Mouse (Mus musculus): ENCODE measurements around the gene Tmco5. TPM values are rescaled to one million over a fixed set of nuclear protein-coding genes. Genes with fewer than 3 reads are reported as not detected.

Tmco5 gene
- polyA plus RNA-seq (2016; fragmentation: Nextera tagmentation; extraction: Ambion mirVana), result not detected in 2 replicates

DNA sequence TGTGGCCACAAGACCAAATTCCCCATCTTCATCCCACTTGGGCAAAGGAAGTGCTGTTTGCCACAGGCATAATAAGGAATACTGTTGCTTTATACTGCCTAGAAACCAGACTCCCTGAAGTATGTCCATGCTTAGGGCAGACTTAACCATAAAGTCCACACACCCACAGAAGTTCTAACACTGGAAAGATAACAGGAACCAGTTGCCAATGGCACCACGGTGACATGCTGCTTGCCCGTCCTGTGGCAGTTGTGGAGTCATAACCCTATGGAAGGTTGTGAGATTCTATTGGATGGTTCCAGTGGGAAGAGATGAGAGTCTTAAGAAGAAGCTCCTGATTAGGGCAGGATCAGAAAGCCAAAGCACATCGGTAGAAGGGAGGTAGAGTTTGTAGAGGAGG lies at the start of gene Tmco5:
Gene Tmco5 (plus strand): TSS at position 301 of the 400 bp plus-strand sequence.
- Histone ChIP-seq H3K27me3 (replicated peaks) (0 out of 2 replicates have a peak, but pooled peaks cover 6% of the 10 kb centered on the region), H3K27ac (ENCODE audit: poor library complexity, severe bottlenecking) (no peak within 1 kb of the TSS), H3K4me2 (no peak within 1 kb of the TSS), H3K9me3 (replicated peaks) (no peaks in the 10 kb centered on the region), H3K36me3 (no peaks in the 10 kb centered on the region), H3K9ac (no peak within 1 kb of the TSS), H3K4me3 (no peak within 1 kb of the TSS), H3K4me1 (replicated peaks) (no peaks in the 10 kb centered on the region)
- ATAC-seq (ENCODE audit: insufficient number of reproducible peaks, low FRiP score), result no peak
- 77% methylated on average over 3 of the region's 3 CpGs for WGBS

- Histone ChIP-seq H3K4me2 (no peak overlapping the region), H3K27me3 (replicated peaks) (no peaks in the 10 kb centered on the region), H3K4me1 (replicated peaks) (no peaks in the 10 kb centered on the region), H3K27ac (ENCODE audit: poor library complexity, severe bottlenecking) (no peak overlapping the region), H3K36me3 (no peaks in the 10 kb centered on the region), H3K9ac (no peak overlapping the region), H3K4me3 (no peak overlapping the region), H3K9me3 (replicated peaks) (no peaks in the 10 kb centered on the region)
- 69% methylated on average over 11 of the region's 11 CpGs for WGBS
- no peak for ATAC-seq (ENCODE audit: insufficient number of reproducible peaks, low FRiP score)
Measured at GRCm38 (mm10) chr2:116831863-116832262, 46.6 kb upstream of the Tmco5 start.

GRCm38 (mm10) chr2:116837829-116838228 lies 40.7 kb upstream of the Tmco5 start:
- Histone ChIP-seq H3K27me3 (replicated peaks) (no peaks in the 10 kb centered on the region), H3K9ac (no peak overlapping the region), H3K4me2 (no peak overlapping the region), H3K4me1 (replicated peaks) (no peaks in the 10 kb centered on the region), H3K4me3 (no peak overlapping the region), H3K27ac (ENCODE audit: poor library complexity, severe bottlenecking) (no peak overlapping the region), H3K9me3 (replicated peaks) (no peaks in the 10 kb centered on the region), H3K36me3 (no peaks in the 10 kb centered on the region)
- 55% methylated on average over 3 of the region's 3 CpGs for WGBS
- no peak for ATAC-seq (ENCODE audit: insufficient number of reproducible peaks, low FRiP score)

- H3K9me3 ChIP-seq (replicated peaks), result no peaks in the 10 kb centered on the region
- no peaks in the 10 kb centered on the region for H3K4me1 ChIP-seq (replicated peaks)
- H3K27me3 ChIP-seq (replicated peaks), result no peaks in the 10 kb centered on the region
- H3K27ac ChIP-seq (ENCODE audit: poor library complexity, severe bottlenecking), result no peak overlapping the region
- no peak overlapping the region for H3K4me3 ChIP-seq
- ATAC-seq (ENCODE audit: insufficient number of reproducible peaks, low FRiP score), result no peak
- H3K36me3 ChIP-seq, result no peaks in the 10 kb centered on the region
- WGBS, result 46% methylated on average over 8 of the region's 8 CpGs
- no peak overlapping the region for H3K9ac ChIP-seq
- no peak overlapping the region for H3K4me2 ChIP-seq
Measured at GRCm38 (mm10) chr2:116838538-116839197, 39.8 kb upstream of the Tmco5 start.

DNA sequence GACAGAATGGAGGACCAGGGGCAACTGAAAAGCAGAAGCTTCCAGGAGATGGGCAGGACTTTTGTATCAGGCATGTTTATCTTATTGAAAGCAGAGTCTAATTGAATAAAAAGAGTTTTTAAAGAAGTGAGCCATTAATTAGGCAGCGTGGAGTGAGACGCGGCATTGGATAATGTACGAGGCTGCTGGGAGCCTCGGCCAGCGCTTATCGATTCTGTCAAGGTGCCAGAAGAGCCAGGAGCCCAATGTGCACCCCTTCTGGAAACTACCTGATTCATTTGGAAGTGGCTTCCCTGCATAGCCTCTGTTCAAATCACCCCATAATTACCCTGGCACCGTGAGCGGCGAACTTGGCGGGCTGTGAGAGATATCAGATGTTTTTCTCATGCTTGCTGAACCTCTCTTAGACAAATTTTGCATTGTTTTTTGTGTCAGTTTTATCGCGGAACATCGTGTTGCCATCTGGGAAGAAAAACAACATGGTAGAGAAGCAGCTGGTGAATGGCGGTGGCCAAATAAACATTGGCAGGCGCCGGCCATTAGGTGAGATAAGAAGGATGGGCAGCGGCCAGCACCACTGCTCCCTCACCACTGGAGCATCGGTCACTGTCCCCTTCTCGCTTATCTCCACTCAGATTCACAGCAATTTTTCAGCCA lies 28.4 kb upstream of the Tmco5 start:
- ATAC-seq (ENCODE audit: insufficient number of reproducible peaks, low FRiP score), result no peak
- Histone ChIP-seq H3K27ac (ENCODE audit: poor library complexity, severe bottlenecking) (no peak overlapping the region), H3K27me3 (replicated peaks) (no peaks in the 10 kb centered on the region), H3K9ac (no peak overlapping the region), H3K9me3 (replicated peaks) (no peaks in the 10 kb centered on the region), H3K36me3 (no peaks in the 10 kb centered on the region), H3K4me1 (replicated peaks) (peaks cover 10% of the 10 kb centered on the region), H3K4me3 (no peak overlapping the region), H3K4me2 (no peak overlapping the region)
- 59% methylated on average over 20 of the region's 20 CpGs for WGBS

DNA sequence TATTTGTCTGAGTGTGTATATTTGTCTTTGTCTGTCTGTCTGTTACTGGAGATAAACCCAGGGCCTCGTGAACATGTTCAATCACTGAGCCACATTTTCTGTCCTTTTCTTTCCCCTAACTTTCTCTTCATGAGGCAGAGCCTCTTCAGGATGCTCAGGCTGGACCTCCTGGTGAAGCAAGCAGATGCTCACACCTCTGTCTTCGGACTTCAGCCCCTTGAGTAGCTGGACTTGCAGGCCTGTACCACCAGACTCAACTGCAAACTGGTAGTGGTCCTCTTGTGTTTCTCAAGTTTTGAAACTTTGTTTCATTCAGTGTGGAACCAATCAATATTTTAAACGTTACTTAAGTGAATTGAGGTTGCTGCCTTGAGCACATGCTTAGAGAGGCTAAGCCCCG lies 27.1 kb upstream of the Tmco5 start:
- 67% methylated on average over 4 of the region's 4 CpGs for WGBS
- Histone ChIP-seq H3K9me3 (replicated peaks) (no peaks in the 10 kb centered on the region), H3K27me3 (replicated peaks) (no peaks in the 10 kb centered on the region), H3K27ac (ENCODE audit: poor library complexity, severe bottlenecking) (no peak overlapping the region), H3K36me3 (no peaks in the 10 kb centered on the region), H3K4me1 (replicated peaks) (peaks cover 10% of the 10 kb centered on the region), H3K4me3 (no peak overlapping the region), H3K9ac (no peak overlapping the region), H3K4me2 (no peak overlapping the region)
- ATAC-seq (ENCODE audit: insufficient number of reproducible peaks, low FRiP score), result no peak

DNA sequence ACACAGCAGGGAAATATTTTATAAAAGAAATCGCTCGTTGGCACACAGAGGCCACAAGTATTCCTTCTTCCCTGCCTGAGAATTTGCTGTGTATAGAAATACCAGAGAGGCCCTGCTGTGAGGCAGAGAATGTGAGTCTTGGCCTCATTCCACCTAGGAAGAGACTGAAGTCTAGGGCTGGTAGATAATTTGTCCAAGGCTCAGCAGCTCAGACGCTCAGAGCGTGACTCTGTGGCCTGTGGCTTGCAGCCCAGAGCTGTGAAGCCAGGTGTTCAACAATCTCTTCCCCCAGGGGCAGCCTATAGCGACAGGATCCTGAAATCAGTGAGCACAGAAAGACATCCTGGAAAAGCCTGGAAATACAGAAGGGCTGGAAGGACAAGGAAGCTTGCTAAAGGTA lies 26.2 kb upstream of the Tmco5 start:
- ATAC-seq (ENCODE audit: insufficient number of reproducible peaks, low FRiP score), result 0 out of 2 replicates have a peak, but pooled peaks have one; percentile 64
- no peak overlapping the region for H3K9ac ChIP-seq
- H3K4me1 ChIP-seq (replicated peaks), result peaks cover 10% of the 10 kb centered on the region
- 34% methylated on average over 5 of the region's 5 CpGs for WGBS
- no peaks in the 10 kb centered on the region for H3K36me3 ChIP-seq
- no peaks in the 10 kb centered on the region for H3K9me3 ChIP-seq (replicated peaks)
- H3K4me3 ChIP-seq, result no peak overlapping the region
- no peak overlapping the region; the same call in 1 of the 2 replicates for H3K27ac ChIP-seq (ENCODE audit: poor library complexity, severe bottlenecking)
- no peaks in the 10 kb centered on the region for H3K27me3 ChIP-seq (replicated peaks)
- H3K4me2 ChIP-seq, result no peak overlapping the region

DNA sequence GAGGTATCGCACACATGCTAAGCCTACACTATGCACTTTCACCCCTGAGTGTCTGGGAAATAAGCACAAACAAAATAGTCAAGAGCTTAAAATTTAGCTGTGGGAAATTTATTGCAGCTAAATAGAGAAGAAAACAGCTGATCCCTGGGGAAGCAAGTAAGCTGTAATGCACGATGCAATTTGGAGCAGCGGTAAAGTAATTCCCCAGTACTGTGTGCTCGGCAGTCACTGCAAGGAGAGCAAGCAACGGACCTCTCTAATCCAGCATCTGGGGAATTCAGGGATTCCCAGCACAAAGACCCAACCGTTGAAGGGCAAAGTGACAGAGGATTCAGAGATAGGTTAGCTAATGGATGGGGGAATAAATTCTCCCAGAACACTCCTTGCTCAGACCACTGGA lies 19.8 kb upstream of the Tmco5 start:
- Histone ChIP-seq H3K4me2 (no peak overlapping the region), H3K27ac (ENCODE audit: poor library complexity, severe bottlenecking) (no peak overlapping the region), H3K4me3 (no peak overlapping the region), H3K9me3 (replicated peaks) (no peaks in the 10 kb centered on the region), H3K36me3 (no peaks in the 10 kb centered on the region), H3K27me3 (replicated peaks) (no peaks in the 10 kb centered on the region), H3K4me1 (replicated peaks) (no peaks in the 10 kb centered on the region), H3K9ac (no peak overlapping the region)
- 72% methylated on average over 6 of the region's 6 CpGs for WGBS
- no peak for ATAC-seq (ENCODE audit: insufficient number of reproducible peaks, low FRiP score)

DNA sequence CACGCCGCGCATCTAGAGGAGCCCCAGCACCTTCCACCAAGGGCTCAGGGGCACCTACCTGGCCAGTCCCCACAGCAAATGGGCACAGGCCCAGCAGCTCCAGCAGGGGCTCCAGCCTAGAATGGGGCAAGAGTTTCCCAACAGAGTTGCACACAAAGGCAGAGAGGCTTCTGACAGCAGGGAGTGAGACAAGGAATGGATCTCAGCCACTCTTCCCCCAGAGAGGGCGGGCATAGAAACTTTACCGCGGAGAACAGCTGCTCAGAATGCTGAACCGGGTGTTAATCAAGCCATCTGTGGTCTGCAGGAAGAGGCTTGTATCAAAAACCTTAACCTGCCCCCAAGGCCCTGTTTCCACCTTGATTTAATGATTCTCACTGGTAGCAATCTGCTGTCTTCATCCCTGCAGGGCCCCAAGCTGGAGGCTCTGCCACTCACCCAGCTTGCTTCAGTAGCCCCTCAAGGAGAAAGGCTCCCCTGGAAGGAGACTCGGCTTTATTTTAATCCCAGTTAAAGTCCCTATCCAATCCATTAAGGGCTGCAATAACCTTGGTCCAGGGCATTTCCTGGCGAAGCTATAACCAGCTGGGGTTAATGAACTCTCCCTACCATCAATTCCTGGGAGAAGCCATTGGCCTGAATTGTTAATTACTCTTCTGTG lies 1.4 kb upstream of the Tmco5 start:
- H3K27me3 ChIP-seq (replicated peaks), result 0 out of 2 replicates have a peak, but pooled peaks cover 6% of the 10 kb centered on the region
- ATAC-seq (ENCODE audit: insufficient number of reproducible peaks, low FRiP score), result no peak
- no peaks in the 10 kb centered on the region for H3K9me3 ChIP-seq (replicated peaks)
- H3K36me3 ChIP-seq, result no peaks in the 10 kb centered on the region
- H3K4me2 ChIP-seq, result no peak overlapping the region
- H3K4me3 ChIP-seq, result no peak overlapping the region
- 40% methylated on average over 9 of the region's 9 CpGs for WGBS
- H3K4me1 ChIP-seq (replicated peaks), result no peaks in the 10 kb centered on the region
- no peak overlapping the region for H3K27ac ChIP-seq (ENCODE audit: poor library complexity, severe bottlenecking)
- H3K9ac ChIP-seq, result no peak overlapping the region

DNA sequence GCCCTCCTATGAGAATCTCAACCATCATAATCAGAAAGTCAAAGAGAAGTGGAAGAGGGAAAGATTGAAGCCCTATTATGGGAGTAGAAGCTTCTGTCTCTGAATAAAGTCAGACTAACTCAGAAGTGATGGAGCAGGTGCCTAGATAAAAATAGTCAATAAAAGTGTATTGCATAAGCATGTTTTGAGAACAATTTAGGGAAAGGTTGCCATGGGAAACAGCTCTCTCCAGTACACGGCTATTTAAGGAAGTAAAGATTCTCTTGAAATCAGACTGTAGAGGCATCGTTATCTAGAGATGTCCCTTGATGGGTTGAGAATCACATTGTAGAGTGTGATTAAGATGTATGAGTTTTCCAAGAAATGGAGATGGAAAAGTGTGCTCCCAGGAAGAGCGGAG lies 1.2 kb downstream of the Tmco5 start:
- Histone ChIP-seq H3K4me3 (no peak overlapping the region), H3K4me2 (no peak overlapping the region), H3K27ac (ENCODE audit: poor library complexity, severe bottlenecking) (no peak overlapping the region), H3K9me3 (replicated peaks) (no peaks in the 10 kb centered on the region), H3K4me1 (replicated peaks) (no peaks in the 10 kb centered on the region), H3K9ac (no peak overlapping the region), H3K27me3 (replicated peaks) (0 out of 2 replicates have a peak, but pooled peaks cover 6% of the 10 kb centered on the region), H3K36me3 (no peaks in the 10 kb centered on the region)
- ATAC-seq (ENCODE audit: insufficient number of reproducible peaks, low FRiP score), result no peak
- 84% methylated on average over 3 of the region's 3 CpGs for WGBS

DNA sequence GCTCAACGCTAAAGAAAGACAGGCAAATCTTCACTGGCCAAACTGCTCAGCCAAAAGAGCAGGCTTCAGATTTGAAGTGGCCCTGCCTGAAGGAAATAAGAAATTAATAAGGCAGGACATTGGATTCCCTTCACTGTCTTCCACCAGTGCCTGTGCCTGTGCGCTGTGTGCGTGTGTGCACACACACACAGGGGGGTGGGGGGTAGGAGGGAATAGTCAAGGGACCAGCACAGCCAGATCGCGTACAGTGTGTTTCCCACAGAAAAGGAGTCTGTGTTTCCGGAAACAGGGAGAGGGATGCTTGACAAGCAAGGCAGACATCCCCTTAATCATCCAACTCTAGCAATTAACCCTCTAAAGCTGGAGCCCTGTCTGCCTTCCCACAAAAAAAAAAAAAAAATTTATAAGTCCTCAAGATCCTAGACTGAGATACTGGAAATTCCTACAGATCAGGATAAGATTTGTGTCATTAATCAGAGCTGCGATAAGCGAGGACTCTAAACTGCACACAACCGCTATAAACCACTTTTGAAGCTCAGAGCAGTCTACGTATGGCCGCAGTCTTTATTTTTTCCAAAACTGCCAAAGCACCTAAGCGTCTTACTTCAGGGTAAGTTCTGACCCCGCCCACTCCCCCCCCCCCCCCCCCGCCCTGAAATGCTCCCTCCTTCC lies 15.0 kb downstream of the Tmco5 start:
- Histone ChIP-seq H3K27me3 (replicated peaks) (0 out of 2 replicates have a peak, but pooled peaks cover 10% of the 10 kb centered on the region), H3K27ac (ENCODE audit: poor library complexity, severe bottlenecking) (no peak overlapping the region), H3K4me2 (peak overlapping the region; percentile 80), H3K4me3 (peak overlapping the region; percentile 41; the same call in 1 of the 2 replicates), H3K4me1 (replicated peaks) (0 out of 2 replicates have a peak, but pooled peaks cover 4% of the 10 kb centered on the region), H3K9ac (no peak overlapping the region), H3K36me3 (no peaks in the 10 kb centered on the region), H3K9me3 (replicated peaks) (no peaks in the 10 kb centered on the region)
- 37% methylated on average over 13 of the region's 14 CpGs for WGBS
- ATAC-seq (ENCODE audit: insufficient number of reproducible peaks, low FRiP score), result 0 out of 2 replicates have a peak, but pooled peaks have one; percentile 29

Data from heart, embryonic 12.5 days (tissue).